Mouse (Mus musculus) hindbrain, postnatal 0 days (tissue): ENCODE data around the gene Gm20521. TPM values are rescaled to one million over a fixed set of nuclear protein-coding genes. Genes with fewer than 3 reads are reported as not detected.

Source experiments
- ATAC-seq: fragments of 200-750 bp; cut with Nextera tagmentation; 2 replicates; pipeline ENCODE4 v1.8.0; 2017; ENCODE audit warnings: mild to moderate bottlenecking, moderate TSS enrichment, moderate library complexity
- DNase-seq: peaks from one replicate; pipeline ENCODE4 v3.0.0-alpha.2; 2015; ENCODE audit warnings: low spot score
- H3K27ac ChIP-seq: fragments of 300-500 bp; sonication (generic); 2 replicates; pipeline ENCODE4 v1.5.1; 2014; ENCODE audit warnings: mild to moderate bottlenecking
- H3K27me3 ChIP-seq: fragments of 300-500 bp; sonication (generic); 2 replicates; pipeline ENCODE4 v1.6.1; 2014; ENCODE audit warnings: low read length, mixed read lengths; ENCODE audit not compliant: insufficient read depth
- H3K36me3 ChIP-seq: fragments of 300-500 bp; sonication (generic); 2 replicates; pipeline ENCODE4 v1.6.1; 2014; ENCODE audit warnings: low read length, mixed read lengths; ENCODE audit not compliant: insufficient read depth
- H3K4me1 ChIP-seq: fragments of 300-500 bp; sonication (generic); 2 replicates; pipeline ENCODE4 v1.6.1; 2014; ENCODE audit warnings: antibody characterized with exemption, low read length, mixed read lengths; ENCODE audit not compliant: insufficient read depth
- H3K4me2 ChIP-seq: fragments of 300-500 bp; sonication (generic); 2 replicates; pipeline ENCODE4 v1.6.1; 2014; ENCODE audit warnings: low read depth, mild to moderate bottlenecking, low read length, moderate library complexity, mixed read lengths
- H3K4me3 ChIP-seq: fragments of 300-500 bp; sonication (generic); 2 replicates; pipeline ENCODE4 v1.5.1; 2014; ENCODE audit warnings: low read length
- H3K9ac ChIP-seq: fragments of 300-500 bp; sonication (generic); replicated peaks from 2 replicates; pipeline ENCODE4 v1.6.1; 2014; ENCODE audit warnings: mild to moderate bottlenecking, low read length, moderate library complexity, mixed read lengths
- H3K9me3 ChIP-seq: fragments of 300-500 bp; sonication (generic); 2 replicates; pipeline ENCODE4 v1.6.1; 2016; ENCODE audit warnings: low read length, mixed read lengths
- CTCF ChIP-seq: IDR thresholded peaks from 2 replicates; pipeline ENCODE4 v1.5.1; 2016; ENCODE audit warnings: antibody characterized with exemption, control low read depth, low read depth
- WGBS: fragments of 180-500 bp; shearing (Covaris S2); extraction: QIAGEN DNeasy Blood & Tissue Kit; methylation state at CpG from one replicate; pipeline ENCODE4 v1.1.7; 2014; 5-methylcytosine and 5-hydroxymethylcytosine counted together
- polyA plus RNA-seq: library from polyadenylated mRNA; unstranded; fragments of >200 nt; fragmentation: Nextera tagmentation; extraction: Ambion mirVana; gene quantifications from 2 replicates; pipeline ENCODE4 v1.2.1, GENCODE M21; 2015
- total RNA-seq: library from RNA; depleted of rRNA; stranded (reverse); fragments of >200 nt; gene quantifications from 2 replicates; pipeline ENCODE4 v1.2.3, GENCODE M21; 2014

The Gm20521 gene
- total and polyA plus RNA-seq, 2 experiments from 2014 or later: 1.3 to 3.0 TPM

- Histone ChIP-seq H3K36me3 (0 out of 2 replicates have a peak, but pooled peaks cover 4% of the 10 kb centered on the region), H3K27ac (no peak overlapping the region), H3K4me3 (no peak overlapping the region), H3K9me3 (no peaks in the 10 kb centered on the region), H3K9ac (no peak overlapping the region), H3K27me3 (no peaks in the 10 kb centered on the region), H3K4me1 (peaks cover 7% of the 10 kb centered on the region), H3K4me2 (no peak overlapping the region)
- no peak for ATAC-seq
- TF ChIP-seq CTCF: no peak
- 90% methylated on average over 11 of the region's 11 CpGs for WGBS
- DNase-seq: no peak
Observed at GRCm38 (mm10) chr14:54885309-54885708, 2.1 kb downstream of the Gm20521 start.

DNA sequence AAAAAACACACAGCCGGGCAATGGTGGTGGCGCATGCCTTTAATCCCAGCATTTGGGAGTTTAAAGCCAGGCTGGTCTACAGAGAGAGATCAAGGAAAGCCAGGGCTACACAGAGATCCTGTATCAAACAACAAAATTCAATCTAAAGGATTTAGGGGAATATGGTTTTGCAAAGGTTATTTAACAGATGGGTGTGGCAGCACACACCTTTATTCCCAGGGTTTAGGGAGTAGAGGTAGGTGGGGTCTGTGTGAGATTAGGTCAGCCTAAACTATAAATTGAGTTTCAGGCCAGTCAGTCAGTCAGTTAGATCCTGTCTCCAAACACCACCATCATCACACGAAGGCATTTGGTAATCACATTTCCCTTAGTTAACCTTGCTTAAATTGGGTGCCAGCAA is 9.0 kb downstream of the Gm20521 start, which contains the start of gene Pabpn1:
Gene Pabpn1 (plus strand): TSS at position 301 of the 400 bp plus-strand sequence.
- DNase-seq: no peak
- no peak for TF ChIP-seq CTCF
- WGBS: 94% methylated on average over 3 of the region's 3 CpGs
- Histone ChIP-seq H3K27me3 (no peaks in the 10 kb centered on the region), H3K4me3 (peak within 1 kb of the TSS; percentile 96), H3K27ac (peak within 1 kb of the TSS; percentile 61; the same call in 1 of the 2 replicates), H3K36me3 (peaks cover 14% of the 10 kb centered on the region; the same call in 1 of the 2 replicates), H3K4me1 (no peaks in the 10 kb centered on the region), H3K9ac (0 out of 2 replicates have a peak within 1 kb of the TSS, but pooled peaks have one; percentile 28), H3K4me2 (peak within 1 kb of the TSS; percentile 56), H3K9me3 (no peaks in the 10 kb centered on the region)
- no peak for ATAC-seq

- Histone ChIP-seq H3K4me2 (peak overlapping the region; percentile 78), H3K4me3 (peak overlapping the region; percentile 96), H3K4me1 (no peaks in the 10 kb centered on the region), H3K27me3 (no peaks in the 10 kb centered on the region), H3K27ac (peak overlapping the region; percentile 99), H3K36me3 (peaks cover 21% of the 10 kb centered on the region; the same call in 1 of the 2 replicates), H3K9me3 (no peaks in the 10 kb centered on the region), H3K9ac (peak overlapping the region; percentile 100)
- ATAC-seq: peak; percentile 97
- DNase-seq: peak; percentile 100
- TF ChIP-seq CTCF: no peak
- under 1% methylated on average over 38 of the region's 38 CpGs for WGBS
Observed at GRCm38 (mm10) chr14:54893651-54894181, 10.5 kb downstream of the Gm20521 start.

- Histone ChIP-seq H3K36me3 (peaks cover 25% of the 10 kb centered on the region; the same call in 1 of the 2 replicates), H3K27me3 (no peaks in the 10 kb centered on the region), H3K4me2 (peak overlapping the region; percentile 78), H3K9me3 (no peaks in the 10 kb centered on the region), H3K9ac (peak overlapping the region; percentile 100), H3K4me1 (no peaks in the 10 kb centered on the region), H3K4me3 (peak overlapping the region; percentile 96), H3K27ac (peak overlapping the region; percentile 99)
- DNase-seq (peak; percentile 62), ATAC-seq (peak; percentile 54)
- TF ChIP-seq CTCF: no peak
- under 1% methylated on average over 49 of the region's 54 CpGs for WGBS
Observed at GRCm38 (mm10) chr14:54894296-54895151, 11.3 kb downstream of the Gm20521 start.

DNA sequence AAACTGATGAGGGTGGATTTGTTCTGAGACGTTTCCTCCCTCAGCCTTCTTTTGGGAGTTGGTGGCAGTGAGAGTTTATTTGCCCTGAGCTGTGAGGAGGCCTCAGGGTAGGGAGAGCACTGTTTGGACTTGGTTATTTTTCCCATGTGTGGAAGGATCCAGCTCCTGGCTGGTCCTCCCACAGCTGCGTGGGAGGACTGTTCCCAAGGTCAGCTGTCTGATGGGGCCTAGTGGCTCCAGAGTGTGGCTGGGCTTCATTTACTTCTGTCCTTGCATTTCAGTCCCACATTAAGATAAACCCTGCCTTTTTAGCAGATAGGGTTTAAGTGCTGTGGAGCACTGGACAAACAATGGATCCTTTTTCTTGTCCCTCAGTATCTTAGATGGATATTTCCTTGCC is 14.2 kb downstream of the Gm20521 start:
- peaks cover 25% of the 10 kb centered on the region; the same call in 1 of the 2 replicates for H3K36me3 ChIP-seq
- no peaks in the 10 kb centered on the region for H3K27me3 ChIP-seq
- no peaks in the 10 kb centered on the region for H3K4me1 ChIP-seq
- H3K27ac ChIP-seq: no peak overlapping the region
- H3K4me3 ChIP-seq: no peak overlapping the region
- WGBS: 59% methylated on average over 2 of the region's 2 CpGs
- no peak for TF ChIP-seq CTCF
- ATAC-seq: no peak
- no peak overlapping the region for H3K4me2 ChIP-seq
- DNase-seq: no peak
- no peaks in the 10 kb centered on the region for H3K9me3 ChIP-seq
- H3K9ac ChIP-seq: no peak overlapping the region

DNA sequence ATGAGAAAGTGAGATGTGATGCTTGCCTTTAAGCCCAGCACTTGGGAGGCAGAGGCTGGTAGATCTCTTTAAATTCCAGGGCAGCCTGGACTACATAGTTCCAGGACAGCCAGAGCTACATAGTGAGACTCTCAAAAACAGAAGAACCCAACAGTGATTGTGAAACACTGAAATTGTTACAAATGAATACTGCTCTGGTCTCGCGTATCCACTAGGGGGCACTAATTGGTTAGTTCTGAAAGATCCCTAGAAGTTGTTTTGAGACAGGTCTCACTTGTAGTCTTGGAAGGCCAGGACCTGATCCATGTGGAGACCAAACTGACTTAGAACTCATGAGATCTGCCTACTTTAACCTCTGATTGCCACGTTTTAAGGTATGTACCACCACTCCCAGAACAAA is 17.1 kb downstream of the Gm20521 start:
- Histone ChIP-seq H3K36me3 (peaks cover 29% of the 10 kb centered on the region; the same call in 1 of the 2 replicates), H3K27ac (no peak overlapping the region), H3K4me1 (no peaks in the 10 kb centered on the region), H3K27me3 (no peaks in the 10 kb centered on the region), H3K4me3 (no peak overlapping the region), H3K9ac (no peak overlapping the region), H3K9me3 (no peaks in the 10 kb centered on the region), H3K4me2 (no peak overlapping the region)
- WGBS: 0% methylated on average over 3 of the region's 3 CpGs
- ATAC-seq (peak; percentile 62), DNase-seq (peak; percentile 93)
- peak; percentile 87 for TF ChIP-seq CTCF
